Mouse (Mus musculus) brown adipose tissue, adult 24 weeks (tissue): Measurements from ENCODE around the gene Ephb3. TPM values are rescaled to one million over a fixed set of nuclear protein-coding genes. Genes with fewer than 3 reads are reported as not detected.

Experiments used
- H3K27ac ChIP-seq: fragments of 200-500 bp; replicated peaks from 2 replicates; pipeline ENCODE4 v1.5.1; 2012; ENCODE audit warnings: low read depth, mild to moderate bottlenecking, low read length
- H3K4me1 ChIP-seq: fragments of 200-500 bp; 2 replicates; pipeline ENCODE4 v1.6.1; 2012; ENCODE audit warnings: low read length, mixed read lengths; ENCODE audit not compliant: control insufficient read depth, insufficient read depth, insufficient read length
- H3K4me3 ChIP-seq: fragments of 200-500 bp; 2 replicates; pipeline ENCODE4 v1.5.1; 2012; ENCODE audit warnings: low read depth, mild to moderate bottlenecking, low read length, moderate library complexity; ENCODE audit not compliant: insufficient read depth
- polyA plus RNA-seq: library from polyadenylated mRNA; stranded (reverse); fragments of >200 nt; gene quantifications from 2 replicates; pipeline ENCODE4 v1.2.4, GENCODE M21; 2012; ENCODE audit not compliant: missing spikeins, insufficient read depth, insufficient read length

Gene Ephb3
- polyA plus RNA-seq, 1 experiment: not detected

DNA sequence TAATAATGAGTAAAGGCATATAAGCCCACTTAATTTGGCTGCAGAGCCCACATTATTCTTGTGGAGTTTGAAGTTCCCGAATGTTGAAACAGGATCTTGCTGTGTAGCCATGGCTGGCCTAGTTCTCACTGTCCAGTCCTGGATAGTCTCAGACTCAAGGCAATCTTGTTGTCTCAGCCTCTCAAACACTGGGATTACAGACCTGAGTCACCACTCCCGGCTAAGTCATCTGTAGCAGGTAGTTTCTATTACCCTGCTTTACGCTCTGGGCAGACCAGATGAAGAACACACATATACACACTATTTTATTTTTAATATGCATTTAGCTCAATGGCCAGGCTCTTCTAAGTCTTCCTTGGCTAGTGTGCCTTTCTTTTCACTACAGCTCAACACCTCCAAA is 8.0 kb upstream of the Ephb3 start:
- H3K27ac ChIP-seq: no peak overlapping the region
- no peaks in the 10 kb centered on the region for H3K4me1 ChIP-seq
- no peak overlapping the region for H3K4me3 ChIP-seq

DNA sequence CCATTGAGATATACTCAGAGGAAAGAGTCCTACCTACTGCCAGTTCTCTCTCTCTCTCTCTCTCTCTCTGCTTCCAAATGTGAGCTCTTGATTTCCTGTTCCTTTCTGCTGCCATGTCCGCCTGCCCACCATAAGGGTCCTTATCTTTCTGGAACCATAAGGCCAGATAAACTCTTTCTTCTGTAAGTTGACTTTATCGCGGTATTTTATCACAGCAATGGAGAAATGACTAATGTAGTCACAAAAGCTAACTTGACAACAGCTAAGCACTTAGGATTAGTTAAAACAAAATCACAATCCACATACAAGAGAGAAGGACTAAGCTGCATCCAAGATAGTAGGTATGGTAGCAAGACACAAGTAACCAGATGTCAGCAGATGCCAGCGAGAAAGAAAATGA is 7.0 kb upstream of the Ephb3 start:
- no peaks in the 10 kb centered on the region for H3K4me1 ChIP-seq
- no peak overlapping the region for H3K27ac ChIP-seq
- no peak overlapping the region for H3K4me3 ChIP-seq

DNA sequence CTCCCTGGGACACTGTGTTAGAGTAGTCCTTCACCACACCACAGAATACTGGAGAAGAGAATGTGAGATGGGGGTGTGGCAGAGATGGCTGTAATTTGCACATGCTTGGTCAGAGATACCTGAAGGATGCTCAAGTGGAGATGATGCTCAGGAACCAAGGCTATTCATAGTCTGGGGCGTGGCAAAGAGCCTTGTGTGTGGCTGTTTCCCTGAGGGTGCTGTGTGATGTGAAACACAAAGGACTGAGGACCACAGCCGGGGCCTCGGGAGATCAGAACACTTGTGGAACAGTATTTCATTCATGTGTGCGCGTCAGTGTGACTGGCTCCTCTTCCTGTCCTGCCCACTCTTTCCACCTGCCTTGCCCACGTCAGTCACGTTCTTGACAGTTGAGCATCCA is 6.5 kb upstream of the Ephb3 start:
- H3K4me3 ChIP-seq: no peak overlapping the region
- H3K4me1 ChIP-seq: no peaks in the 10 kb centered on the region
- no peak overlapping the region for H3K27ac ChIP-seq

DNA sequence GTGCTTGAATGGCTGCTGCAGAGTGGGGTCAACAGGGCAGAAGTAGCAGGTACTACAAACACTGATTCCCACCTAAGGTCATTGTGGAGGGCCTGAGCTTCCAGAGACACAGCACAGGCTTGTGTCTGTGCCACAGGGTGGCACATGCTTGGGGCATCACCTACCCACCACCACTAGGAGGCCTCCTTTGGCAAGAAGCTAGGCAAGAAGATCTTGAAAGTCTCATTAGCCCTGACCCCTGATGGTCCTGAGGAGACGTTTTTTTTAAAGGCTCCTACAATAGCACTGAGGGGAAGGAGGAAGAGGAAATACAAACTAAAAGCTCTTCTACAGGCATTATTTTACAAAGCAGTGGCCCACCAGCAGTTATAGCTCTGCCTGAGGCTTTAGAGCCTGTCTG is 6.0 kb upstream of the Ephb3 start:
- Histone ChIP-seq H3K4me1 (no peaks in the 10 kb centered on the region), H3K4me3 (no peak overlapping the region), H3K27ac (no peak overlapping the region)

- Histone ChIP-seq H3K4me1 (no peaks in the 10 kb centered on the region), H3K4me3 (no peak overlapping the region), H3K27ac (no peak overlapping the region)
Observed at GRCm38 (mm10) chr16:21199426-21199825, 5.1 kb upstream of the Ephb3 start.

- H3K27ac ChIP-seq: no peak overlapping the region
- no peaks in the 10 kb centered on the region for H3K4me1 ChIP-seq
Observed at GRCm38 (mm10) chr16:21202731-21203130, 1.8 kb upstream of the Ephb3 start.

GRCm38 (mm10) chr16:21205093-21205886 is 735 bp downstream of the Ephb3 start:
- Histone ChIP-seq H3K4me1 (no peaks in the 10 kb centered on the region), H3K27ac (no peak overlapping the region), H3K4me3 (peak overlapping the region; percentile 55)

More at GRCm38 (mm10) chr16:21202731-21203130, 1.8 kb upstream of the Ephb3 start:
- H3K4me3 ChIP-seq: no peak overlapping the region

DNA sequence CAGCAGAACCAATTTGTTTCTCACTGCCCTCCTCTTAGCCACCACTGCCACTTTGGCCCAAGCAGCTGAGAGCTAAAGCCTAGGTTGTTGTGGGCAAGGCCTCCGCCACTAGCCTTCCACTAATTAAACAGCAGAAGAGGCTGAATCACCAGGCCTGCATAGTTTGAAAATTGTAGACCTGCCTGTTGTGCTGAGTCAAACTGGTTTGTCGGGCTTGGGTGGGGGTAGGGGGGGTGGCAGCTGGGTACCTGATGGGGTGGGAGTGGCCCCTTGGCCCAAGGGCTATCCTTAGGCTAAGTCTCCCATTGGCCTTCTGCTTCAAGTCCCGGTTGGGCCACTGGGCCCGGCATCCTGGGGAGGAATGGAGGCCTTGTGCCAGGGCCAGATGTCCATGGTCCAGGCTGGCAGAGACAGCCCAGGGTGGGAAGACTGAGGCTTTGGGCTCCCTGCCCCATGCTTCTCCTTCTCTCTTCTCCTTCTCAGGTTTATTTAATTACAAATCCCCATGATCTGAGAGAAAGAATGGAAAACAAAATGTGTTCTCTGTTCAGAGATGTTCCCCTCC is 3.5 kb downstream of the Ephb3 start:
- no peaks in the 10 kb centered on the region for H3K4me1 ChIP-seq
- H3K27ac ChIP-seq: no peak overlapping the region
- no peak overlapping the region for H3K4me3 ChIP-seq

DNA sequence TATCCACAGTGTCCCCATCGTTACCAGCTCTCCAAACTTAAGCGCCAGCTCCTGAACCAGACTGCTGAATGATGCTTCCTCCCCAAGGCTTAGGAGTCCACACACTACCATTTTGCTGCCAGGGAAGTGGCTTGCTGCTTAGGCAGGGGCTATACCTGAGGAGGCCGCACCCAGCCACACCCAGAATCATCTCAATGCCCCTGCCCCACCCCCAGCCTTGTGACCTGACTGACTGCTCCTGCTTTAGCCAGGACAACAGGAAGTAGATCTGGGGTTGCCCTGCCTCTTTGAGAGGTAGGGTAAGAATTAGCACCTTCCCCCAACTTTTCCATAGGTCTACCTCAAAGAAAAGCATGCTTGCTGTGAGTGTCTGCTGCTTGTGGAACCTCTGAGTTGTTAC is 4.7 kb downstream of the Ephb3 start:
- no peak overlapping the region for H3K4me3 ChIP-seq
- no peak overlapping the region for H3K27ac ChIP-seq
- H3K4me1 ChIP-seq: no peaks in the 10 kb centered on the region

- Histone ChIP-seq H3K27ac (0 out of 2 replicates have a peak overlapping the region, but pooled peaks have one; percentile 6), H3K4me1 (no peaks in the 10 kb centered on the region), H3K4me3 (no peak overlapping the region)
Observed at GRCm38 (mm10) chr16:21210204-21210603, 5.6 kb downstream of the Ephb3 start.

GRCm38 (mm10) chr16:21210667-21211338 is 6.2 kb downstream of the Ephb3 start:
- H3K4me1 ChIP-seq: no peaks in the 10 kb centered on the region

GRCm38 (mm10) chr16:21211501-21211900 is 6.9 kb downstream of the Ephb3 start:
- H3K4me1 ChIP-seq: no peaks in the 10 kb centered on the region
- 0 out of 2 replicates have a peak overlapping the region, but pooled peaks have one; percentile 23 for H3K4me3 ChIP-seq
- no peak overlapping the region for H3K27ac ChIP-seq

More at GRCm38 (mm10) chr16:21210667-21211338, 6.2 kb downstream of the Ephb3 start:
- H3K4me3 ChIP-seq: peak overlapping the region; percentile 23; the same call in 1 of the 2 replicates
- 0 out of 2 replicates have a peak overlapping the region, but pooled peaks have one; percentile 6 for H3K27ac ChIP-seq

DNA sequence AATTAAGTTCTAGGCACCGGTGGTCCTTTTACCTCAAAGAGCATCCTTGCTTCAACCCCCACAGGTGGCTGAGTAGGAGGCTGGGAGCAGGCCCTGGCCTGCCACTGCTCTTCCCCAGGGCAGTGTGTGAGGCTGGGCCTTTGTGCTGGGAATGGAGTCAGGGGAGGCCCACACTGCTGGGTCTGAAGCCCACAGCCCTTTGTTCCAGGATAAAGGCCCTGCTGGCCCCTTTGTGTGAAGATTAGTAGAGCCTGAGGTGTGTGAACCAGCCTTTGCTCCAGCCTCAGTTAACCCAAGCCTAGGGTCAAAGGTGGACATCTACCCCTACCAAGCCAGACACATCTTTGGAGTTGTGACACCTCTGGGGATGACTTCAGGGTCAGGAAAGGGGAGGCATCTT is 7.8 kb downstream of the Ephb3 start:
- H3K4me3 ChIP-seq: no peak overlapping the region
- no peaks in the 10 kb centered on the region for H3K4me1 ChIP-seq
- no peak overlapping the region for H3K27ac ChIP-seq

DNA sequence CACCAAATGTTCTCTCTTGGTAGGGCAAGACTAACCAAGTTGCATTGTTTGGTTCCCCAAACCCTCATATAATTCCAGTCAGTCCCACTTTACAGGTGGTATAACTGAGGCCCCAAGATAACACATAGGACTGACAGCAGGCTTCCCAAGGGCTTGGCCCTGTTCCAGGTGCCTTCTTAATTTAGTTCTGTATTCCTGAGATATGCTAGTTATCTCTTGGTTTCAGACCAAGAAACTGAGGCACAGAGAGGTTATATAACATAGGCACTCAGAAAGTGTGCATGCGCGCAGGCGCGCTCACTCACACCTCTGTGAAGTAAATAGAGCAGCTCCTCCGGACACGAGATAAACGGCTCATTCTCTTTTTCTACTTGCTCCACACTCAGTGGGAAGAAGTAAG is 9.4 kb downstream of the Ephb3 start:
- Histone ChIP-seq H3K4me1 (no peaks in the 10 kb centered on the region), H3K4me3 (no peak overlapping the region), H3K27ac (no peak overlapping the region)

- H3K27ac ChIP-seq: no peak overlapping the region
- H3K4me3 ChIP-seq: no peak overlapping the region
- H3K4me1 ChIP-seq: no peaks in the 10 kb centered on the region
Observed at GRCm38 (mm10) chr16:21214803-21215202, 10.2 kb downstream of the Ephb3 start.
